ENCODE assay signal across 9 mouse cellular contexts in genomic region chr4:136867690-136868345, GRCm38 (mm10). TPM values are rescaled to one million over a fixed set of nuclear protein-coding genes. Genes with fewer than 3 reads are reported as not detected.
A peak's percentile ranks its signal among the peaks of the same experiment; 100 is the strongest.
DNase-seq lines count a peak whose midpoint lies in the region; ATAC-seq lines count a peak whose summit lies in the region.
"Had no signal": no experiment of that assay in that cellular context is flagged by ENCODE, and none has a peak within 500 bp of the region (broad histone marks: within the 10 kb centered on the region; RNA-seq: fewer than 3 reads in every experiment).

No protein-coding gene starts in this region.

- no peak overlapping the region for H3K4me3 ChIP-seq in forebrain, embryonic 12.5 days (replicated peaks)
- no peak overlapping the region for H3K4me3 ChIP-seq in limb, embryonic 12.5 days (replicated peaks)

- H3K9me3 ChIP-seq in forebrain, embryonic 12.5 days, result no peaks in the 10 kb centered on the region
- no peaks in the 10 kb centered on the region for H3K9me3 ChIP-seq in limb, embryonic 12.5 days

- peaks cover 54% of the 10 kb centered on the region for H3K4me1 ChIP-seq in forebrain, embryonic 12.5 days
- peaks cover 20% of the 10 kb centered on the region for H3K4me1 ChIP-seq in limb, embryonic 12.5 days (replicated peaks)

- 0 out of 2 replicates have a peak overlapping the region, but pooled peaks have one; percentile 19 for H3K27ac ChIP-seq in forebrain, embryonic 12.5 days
- H3K27ac ChIP-seq in limb, embryonic 12.5 days, result no peak overlapping the region

- no peaks in the 10 kb centered on the region for H3K36me3 ChIP-seq in forebrain, embryonic 12.5 days (replicated peaks)
- H3K36me3 ChIP-seq in limb, embryonic 12.5 days, result no peaks in the 10 kb centered on the region

- H3K4me2 ChIP-seq in forebrain, embryonic 12.5 days, result 0 out of 2 replicates have a peak overlapping the region, but pooled peaks have one; percentile 8
- H3K4me2 ChIP-seq in limb, embryonic 12.5 days, result peak overlapping the region; percentile 19; the same call in 1 of the 2 replicates

- no peak overlapping the region for H3K9ac ChIP-seq in forebrain, embryonic 12.5 days
- no peak overlapping the region for H3K9ac ChIP-seq in limb, embryonic 12.5 days (replicated peaks)

- ATAC-seq in cerebellum, adult (ENCODE audit: insufficient number of reproducible peaks, low FRiP score, low TSS enrichment), result no peak
- ATAC-seq in forebrain, embryonic 12.5 days (ENCODE audit: low FRiP score), result no peak
- no peak for ATAC-seq in limb, embryonic 12.5 days (ENCODE audit: insufficient number of reproducible peaks, insufficient read depth, low FRiP score, low TSS enrichment, low read depth)
- no peak for ATAC-seq in erythroid progenitor cell, adult 5-6 weeks (replicated peaks; ENCODE audit: low FRiP score, poor library complexity, severe bottlenecking)

- H3K27me3 ChIP-seq in forebrain, embryonic 12.5 days, result peaks cover 8% of the 10 kb centered on the region; the same call in 1 of the 2 replicates
- 0 out of 2 replicates have a peak, but pooled peaks cover 17% of the 10 kb centered on the region for H3K27me3 ChIP-seq in limb, embryonic 12.5 days

- WGBS in forebrain, embryonic 12.5 days, result 15% methylated on average over 12 of the region's 12 CpGs
- WGBS in limb, embryonic 12.5 days, result 11% methylated on average over 12 of the region's 12 CpGs

- peak; percentile 18 for DNase-seq in cerebellum, adult 11 months
- DNase-seq in cerebellum, adult 11-12 months, result peak; percentile 38
- DNase-seq in adrenal gland, adult (ENCODE audit: inconsistent age in 2 of 2, low spot score in 1 of 2), result no peak
- no peak for DNase-seq in ovary, adult 18-20 months (ENCODE audit: low spot score)
- DNase-seq: thymus, postnatal 36 days had no signal

RNA-seq across cellular contexts. Expression of gene C1qb, which starts 18.2 kb away (rescaled TPM):
- 16.0 and 18.8 TPM in 2 replicates for polyA plus RNA-seq in forebrain, embryonic 12.5 days (2016; fragmentation: Nextera tagmentation; extraction: Ambion mirVana)
- 17.7 and 20.9 TPM in 2 replicates for polyA plus RNA-seq in limb, embryonic 12.5 days (2016; fragmentation: Nextera tagmentation; extraction: Ambion mirVana)
- total RNA-seq in erythroid progenitor cell, adult 5-6 weeks (2015; ENCODE audit: low replicate concordance), result 156 and 168 TPM in 2 replicates
- 46.1 and 49.5 TPM in 2 replicates for total RNA-seq in erythroid progenitor cell, adult 5-6 weeks (2017; ENCODE audit: low replicate concordance)

RNA-seq across cellular contexts. Expression of gene C1qc, which starts 25.0 kb away (rescaled TPM):
- 9.5 and 10.2 TPM in 2 replicates for polyA plus RNA-seq in forebrain, embryonic 12.5 days (2016; fragmentation: Nextera tagmentation; extraction: Ambion mirVana)
- polyA plus RNA-seq in limb, embryonic 12.5 days (2016; fragmentation: Nextera tagmentation; extraction: Ambion mirVana), result 11.9 and 12.8 TPM in 2 replicates
- total RNA-seq in erythroid progenitor cell, adult 5-6 weeks (2015; ENCODE audit: low replicate concordance), result 66.2 and 68.5 TPM in 2 replicates
- 32.8 and 39.5 TPM in 2 replicates for total RNA-seq in erythroid progenitor cell, adult 5-6 weeks (2017; ENCODE audit: low replicate concordance)

RNA-seq across cellular contexts. Expression of gene C1qa, which starts 30.8 kb away (rescaled TPM):
- 10.0 and 12.0 TPM in 2 replicates for polyA plus RNA-seq in forebrain, embryonic 12.5 days (2016; fragmentation: Nextera tagmentation; extraction: Ambion mirVana)
- polyA plus RNA-seq in limb, embryonic 12.5 days (2016; fragmentation: Nextera tagmentation; extraction: Ambion mirVana), result 11.4 and 11.9 TPM in 2 replicates
- 69.2 and 74.6 TPM in 2 replicates for total RNA-seq in erythroid progenitor cell, adult 5-6 weeks (2015; ENCODE audit: low replicate concordance)
- total RNA-seq in erythroid progenitor cell, adult 5-6 weeks (2017; ENCODE audit: low replicate concordance), result 35.7 and 58.5 TPM in 2 replicates

RNA-seq across cellular contexts. Expression of gene Ephb2, which starts 32.0 kb away (rescaled TPM):
- 20.3 and 30.2 TPM in 2 replicates for polyA plus RNA-seq in forebrain, embryonic 12.5 days (2016; fragmentation: Nextera tagmentation; extraction: Ambion mirVana)
- 13.7 and 16.9 TPM in 2 replicates for polyA plus RNA-seq in limb, embryonic 12.5 days (2016; fragmentation: Nextera tagmentation; extraction: Ambion mirVana)
- total RNA-seq in erythroid progenitor cell, adult 5-6 weeks (2015; ENCODE audit: low replicate concordance), result not detected in 2 replicates
- total RNA-seq in erythroid progenitor cell, adult 5-6 weeks (2017; ENCODE audit: low replicate concordance), result not detected in 2 replicates

Comparison
In these comparisons a context has a peak if more than half of its experiments do, and no peak if none do; other contexts are left out.
1. DNase-seq: peak in cerebellum, adult 11 months (single experiment) and cerebellum, adult 11-12 months (single experiment); none in adrenal gland, adult (0 of 2) and ovary, adult 18-20 months (single experiment).